Mouse (Mus musculus) heart, embryonic 14.5 days (tissue): ENCODE measurements around the gene Zfp784. TPM values are rescaled to one million over a fixed set of nuclear protein-coding genes. Genes with fewer than 3 reads are reported as not detected.

Experiments used
- ATAC-seq: fragments of 200-750 bp; cut with Nextera tagmentation; 2 replicates; pipeline ENCODE4 v1.8.0; 2017; ENCODE audit warnings: low read depth, moderate TSS enrichment; ENCODE audit not compliant: insufficient number of reproducible peaks, insufficient read depth, low FRiP score
- H3K27ac ChIP-seq, 2 experiments: fragments of 200-500 bp in 1 of 2; fragments of 300-500 bp in 1 of 2; sonication (generic) in 1 of 2; replicated peaks in 1 of 2; 2 replicates each; pipeline ENCODE4 v1.5.1; 2012 to 2014; ENCODE audit warnings: low read depth in 2 of 2, low read length in 2 of 2, control low read depth in 1 of 2, mild to moderate bottlenecking in 1 of 2, mixed read lengths in 1 of 2; ENCODE audit not compliant: control insufficient read depth in 1 of 2, insufficient read depth in 1 of 2
- H3K27me3 ChIP-seq: fragments of 300-500 bp; sonication (generic); 2 replicates; pipeline ENCODE4 v1.6.1; 2014; ENCODE audit warnings: mild to moderate bottlenecking, low read length, control low read depth; ENCODE audit not compliant: control insufficient read depth, insufficient read depth
- H3K36me3 ChIP-seq: fragments of 300-500 bp; sonication (generic); 2 replicates; pipeline ENCODE4 v1.6.1; 2014; ENCODE audit warnings: mild to moderate bottlenecking, control low read depth, low read length, mixed read lengths; ENCODE audit not compliant: control insufficient read depth, insufficient read depth
- H3K4me1 ChIP-seq, 2 experiments: fragments of 200-500 bp in 1 of 2; fragments of 300-500 bp in 1 of 2; sonication (generic) in 1 of 2; 2 replicates each; pipeline ENCODE4 v1.6.1; 2012 to 2014; ENCODE audit warnings: low read length in 2 of 2, control low read depth in 1 of 2, mixed read lengths in 1 of 2; ENCODE audit not compliant: control insufficient read depth in 2 of 2, insufficient read depth in 2 of 2
- H3K4me2 ChIP-seq: fragments of 300-500 bp; sonication (generic); 2 replicates; pipeline ENCODE4 v1.6.1; 2014; ENCODE audit warnings: mild to moderate bottlenecking, low read length
- H3K4me3 ChIP-seq, 2 experiments: fragments of 200-500 bp in 1 of 2; fragments of 300-500 bp in 1 of 2; sonication (generic) in 1 of 2; 2 replicates each; pipeline ENCODE4 v1.5.1; 2012 to 2014; ENCODE audit warnings: low read length in 2 of 2, mild to moderate bottlenecking in 2 of 2, control low read depth in 1 of 2, low read depth in 1 of 2, moderate library complexity in 1 of 2; ENCODE audit not compliant: control insufficient read depth in 1 of 2, insufficient read depth in 1 of 2
- H3K9ac ChIP-seq: fragments of 300-500 bp; sonication (generic); 2 replicates; pipeline ENCODE4 v1.6.1; 2014; ENCODE audit warnings: mild to moderate bottlenecking, low read length
- H3K9me3 ChIP-seq: fragments of 300-500 bp; sonication (generic); 2 replicates; pipeline ENCODE4 v1.6.1; 2016; ENCODE audit warnings: low read length, control low read depth; ENCODE audit not compliant: control insufficient read depth
- WGBS: fragments of 180-500 bp; shearing (Covaris S2); extraction: QIAGEN DNeasy Blood & Tissue Kit; methylation state at CpG from one replicate; pipeline ENCODE4 v1.1.7; 2014; 5-methylcytosine and 5-hydroxymethylcytosine counted together
- polyA plus RNA-seq: library from polyadenylated mRNA; unstranded; fragments of >200 nt; fragmentation: Nextera tagmentation; extraction: Ambion mirVana; gene quantifications from 2 replicates; pipeline ENCODE4 v1.2.1, GENCODE M21; 2014

Gene Zfp784
- polyA plus RNA-seq, 1 experiment from 2014 or later, result 5.6 TPM

- 82% methylated on average over 45 of the region's 46 CpGs for WGBS
- H3K4me1 ChIP-seq, result no peaks in the 10 kb centered on the region
- no peak overlapping the region for H3K4me3 ChIP-seq
- no peak overlapping the region for H3K4me2 ChIP-seq
- peaks cover 35% of the 10 kb centered on the region for H3K9me3 ChIP-seq
- H3K9ac ChIP-seq, result no peak overlapping the region
- H3K27ac ChIP-seq, result no peak overlapping the region
- H3K27me3 ChIP-seq, result no peaks in the 10 kb centered on the region
- peaks cover 94% of the 10 kb centered on the region for H3K36me3 ChIP-seq
- no peak for ATAC-seq
These were observed 6.8 kb downstream of the Zfp784 start for GRCm38 (mm10) chr7:5031496-5031895.

DNA sequence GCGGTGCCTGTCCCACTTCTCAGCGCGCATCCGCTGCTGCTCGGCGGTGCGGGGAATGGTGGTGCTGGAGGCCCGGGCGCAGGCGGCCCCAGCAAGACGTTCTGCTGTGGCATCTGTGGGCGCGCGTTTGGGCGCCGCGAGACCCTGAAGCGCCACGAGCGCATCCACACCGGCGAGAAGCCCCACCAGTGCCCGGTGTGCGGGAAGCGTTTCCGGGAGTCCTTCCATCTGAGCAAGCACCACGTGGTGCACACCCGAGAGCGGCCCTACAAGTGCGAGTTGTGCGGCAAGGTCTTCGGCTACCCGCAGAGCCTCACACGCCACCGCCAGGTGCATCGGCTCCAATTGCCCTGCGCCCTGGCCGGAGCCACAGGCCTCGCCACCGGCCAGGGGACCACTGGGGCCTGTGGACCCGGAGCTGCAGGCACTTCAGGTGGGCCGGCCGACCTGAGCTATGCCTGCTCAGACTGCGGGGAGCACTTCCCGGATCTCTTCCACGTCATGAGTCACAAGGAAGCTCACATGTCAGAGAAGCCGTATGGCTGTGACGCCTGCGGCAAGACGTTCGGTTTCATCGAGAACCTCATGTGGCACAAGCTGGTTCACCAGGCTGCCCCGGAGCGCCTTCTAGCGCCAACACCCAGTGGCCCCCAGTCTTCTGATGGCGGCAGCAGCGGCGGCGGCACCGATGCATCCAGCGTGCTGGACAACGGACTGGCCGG lies 7.5 kb downstream of the Zfp784 start:
- Histone ChIP-seq H3K27me3 (no peaks in the 10 kb centered on the region), H3K9ac (no peak overlapping the region), H3K4me1 (no peaks in the 10 kb centered on the region), H3K9me3 (peaks cover 35% of the 10 kb centered on the region), H3K36me3 (peaks cover 95% of the 10 kb centered on the region), H3K4me3 (no peak overlapping the region), H3K27ac (no peak overlapping the region), H3K4me2 (no peak overlapping the region)
- WGBS, result 81% methylated on average over 63 of the region's 63 CpGs
- ATAC-seq, result 0 out of 2 replicates have a peak, but pooled peaks have one; percentile 9

DNA sequence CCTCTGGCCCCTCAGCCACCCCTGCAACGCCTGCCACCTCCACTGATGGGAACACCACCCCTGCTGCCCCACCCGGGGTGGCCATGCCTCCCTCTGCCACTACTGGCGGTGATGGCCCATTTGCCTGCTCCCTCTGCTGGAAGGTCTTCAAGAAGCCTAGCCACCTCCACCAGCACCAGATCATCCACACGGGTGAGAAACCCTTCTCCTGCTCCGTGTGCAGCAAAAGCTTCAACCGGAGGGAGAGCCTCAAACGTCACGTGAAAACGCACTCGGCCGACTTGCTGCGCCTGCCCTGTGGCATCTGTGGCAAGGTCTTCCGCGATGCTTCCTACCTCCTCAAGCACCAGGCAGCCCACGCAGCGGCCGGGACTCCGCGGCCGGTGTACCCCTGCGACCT lies 8.3 kb downstream of the Zfp784 start:
- ATAC-seq, result no peak
- H3K27ac ChIP-seq, result no peak overlapping the region
- 90% methylated on average over 21 of the region's 21 CpGs for WGBS

DNA sequence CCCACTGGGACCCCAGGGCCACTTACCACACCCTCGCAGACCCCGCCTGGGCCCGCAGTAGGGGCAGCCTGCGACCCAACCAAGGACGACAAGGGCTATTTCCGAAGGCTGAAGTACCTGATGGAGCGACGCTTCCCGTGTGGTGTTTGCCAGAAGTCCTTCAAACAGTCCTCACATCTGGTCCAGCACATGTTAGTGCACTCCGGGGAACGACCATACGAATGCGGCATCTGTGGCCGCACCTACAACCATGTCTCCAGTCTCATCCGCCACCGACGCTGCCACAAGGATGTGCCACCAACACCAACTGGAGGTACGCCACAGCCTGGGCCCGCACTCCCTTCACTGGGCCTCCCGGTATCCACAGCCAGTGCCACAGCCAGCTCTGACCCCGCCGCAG lies 8.7 kb downstream of the Zfp784 start:
- Histone ChIP-seq H3K9ac (no peak overlapping the region), H3K9me3 (peaks cover 35% of the 10 kb centered on the region), H3K27me3 (no peaks in the 10 kb centered on the region), H3K4me1 (no peaks in the 10 kb centered on the region), H3K4me2 (no peak overlapping the region), H3K27ac (no peak overlapping the region), H3K4me3 (no peak overlapping the region), H3K36me3 (peaks cover 94% of the 10 kb centered on the region)
- no peak for ATAC-seq
- WGBS, result 90% methylated on average over 22 of the region's 22 CpGs

More for the DNA sequence above, 8.3 kb downstream of the Zfp784 start:
- peaks cover 35% of the 10 kb centered on the region for H3K9me3 ChIP-seq
- peaks cover 94% of the 10 kb centered on the region for H3K36me3 ChIP-seq
- H3K9ac ChIP-seq, result no peak overlapping the region
- no peak overlapping the region for H3K4me3 ChIP-seq
- H3K4me1 ChIP-seq, result no peaks in the 10 kb centered on the region
- no peak overlapping the region for H3K4me2 ChIP-seq
- no peaks in the 10 kb centered on the region for H3K27me3 ChIP-seq

DNA sequence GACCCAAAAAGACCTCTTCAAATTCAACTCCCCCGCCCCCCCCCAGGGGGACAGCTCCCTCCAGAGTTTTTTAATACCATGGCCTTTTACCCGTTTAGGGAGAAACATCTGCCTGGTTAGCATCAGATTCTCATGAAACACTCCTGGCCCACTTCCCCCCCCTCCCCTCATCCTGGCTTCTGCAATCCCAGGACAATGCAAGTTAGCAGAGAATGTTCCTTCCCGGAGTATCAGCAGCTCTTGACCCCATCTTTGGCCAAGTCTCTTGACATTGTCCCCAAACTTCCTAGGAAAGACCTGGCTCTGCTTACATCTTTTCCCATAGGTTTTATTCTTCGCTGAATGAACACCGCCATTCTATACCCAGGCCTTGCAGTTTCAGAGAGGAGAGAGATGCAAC lies 17.0 kb downstream of the Zfp784 start:
- WGBS, result 51% methylated on average over 5 of the region's 5 CpGs
- peak overlapping the region; percentile 76 to 97; a peak in 3 of 4 replicates for H3K27ac ChIP-seq
- no peak for ATAC-seq
- H3K36me3 ChIP-seq, result peaks cover 51% of the 10 kb centered on the region
- peak overlapping the region; percentile 79 to 86 for H3K4me3 ChIP-seq
- H3K9me3 ChIP-seq, result no peaks in the 10 kb centered on the region
- peaks cover 4 to 10% of the 10 kb centered on the region in 2 experiments for H3K4me1 ChIP-seq
- peak overlapping the region; percentile 80 for H3K4me2 ChIP-seq
- peak overlapping the region; percentile 97 for H3K9ac ChIP-seq
- no peaks in the 10 kb centered on the region for H3K27me3 ChIP-seq

DNA sequence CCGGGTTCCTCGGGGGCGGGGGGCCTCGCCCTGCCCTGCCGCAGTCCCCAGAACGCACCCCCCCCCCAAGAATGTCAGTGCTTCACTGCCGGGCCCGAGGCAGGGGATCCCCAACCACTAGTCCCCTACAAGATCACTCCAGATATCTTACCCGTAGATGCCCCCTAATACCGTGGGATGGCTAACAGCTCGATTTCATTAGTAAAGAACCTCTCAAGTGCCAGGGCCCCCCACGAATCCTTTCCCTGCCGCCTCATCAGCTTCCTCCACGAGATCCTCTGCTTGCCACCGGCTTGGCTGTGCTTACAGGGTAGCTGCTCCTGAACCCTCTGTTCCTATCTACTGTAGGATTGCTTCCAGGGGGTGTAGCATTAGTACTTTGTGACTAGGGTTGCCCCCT lies 17.6 kb downstream of the Zfp784 start:
- Histone ChIP-seq H3K4me3 (peak overlapping the region; percentile 79 to 86), H3K27me3 (no peaks in the 10 kb centered on the region), H3K4me1 (peaks cover 4 to 14% of the 10 kb centered on the region in 2 experiments), H3K27ac (peak overlapping the region; percentile 76 to 97), H3K9me3 (no peaks in the 10 kb centered on the region), H3K9ac (peak overlapping the region; percentile 97), H3K4me2 (peak overlapping the region; percentile 80), H3K36me3 (peaks cover 46% of the 10 kb centered on the region)
- ATAC-seq, result no peak
- 0% methylated on average over 14 of the region's 15 CpGs for WGBS

DNA sequence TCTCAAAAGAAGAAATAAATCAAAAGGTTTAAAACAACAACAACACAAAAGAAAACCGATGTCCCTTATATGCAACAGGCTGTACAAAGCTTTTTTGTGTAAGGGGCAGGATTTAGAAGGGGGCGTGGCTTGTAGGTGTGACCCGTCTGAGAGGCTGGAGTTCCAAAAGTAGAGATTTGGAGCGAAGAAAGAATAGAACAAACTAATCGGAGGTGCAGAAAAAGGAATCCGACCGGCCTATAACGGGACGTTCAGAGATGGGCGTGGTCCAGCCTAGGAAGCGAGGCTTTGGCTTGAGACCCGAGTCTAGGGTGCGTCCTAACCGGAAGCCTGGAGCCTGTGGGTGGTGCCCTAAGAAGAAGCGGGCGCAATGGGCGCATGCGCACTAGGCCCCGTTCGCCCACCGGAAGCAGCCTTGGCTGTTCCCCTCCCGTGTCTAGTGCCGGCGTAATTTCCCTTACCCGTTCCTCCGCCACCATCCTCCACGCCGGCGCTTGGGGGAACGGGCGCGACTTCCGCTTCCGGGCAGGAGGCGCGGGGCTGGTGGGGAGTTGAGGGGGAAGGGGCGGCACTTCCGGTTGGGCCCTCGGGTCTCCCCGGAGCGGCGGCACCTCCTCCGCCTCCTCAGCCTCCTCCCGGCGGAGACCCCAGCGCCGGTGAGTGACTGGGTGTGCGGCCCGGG lies 18.1 kb downstream of the Zfp784 start, which contains the start of the genes Zfp865 and Ccdc106:
TSS of gene Zfp865 (plus strand) at position 377 of the 682 bp plus-strand sequence.
TSS of gene Ccdc106 (plus strand) at position 554 of the 682 bp plus-strand sequence.
- Histone ChIP-seq H3K27ac (peak within 1 kb of the TSS; percentile 97 to 99), H3K9me3 (no peaks in the 10 kb centered on the region), H3K9ac (peak within 1 kb of the TSS; percentile 97), H3K36me3 (peaks cover 42% of the 10 kb centered on the region), H3K4me1 (peaks cover 4 to 14% of the 10 kb centered on the region in 2 experiments), H3K4me2 (peak within 1 kb of the TSS; percentile 80), H3K27me3 (no peaks in the 10 kb centered on the region), H3K4me3 (peak within 1 kb of the TSS; percentile 79 to 86)
- ATAC-seq, result peak; percentile 86
- 2% methylated on average over 45 of the region's 49 CpGs for WGBS
